Mouse (Mus musculus): ENCODE results near the gene Hibadh.

DNA sequence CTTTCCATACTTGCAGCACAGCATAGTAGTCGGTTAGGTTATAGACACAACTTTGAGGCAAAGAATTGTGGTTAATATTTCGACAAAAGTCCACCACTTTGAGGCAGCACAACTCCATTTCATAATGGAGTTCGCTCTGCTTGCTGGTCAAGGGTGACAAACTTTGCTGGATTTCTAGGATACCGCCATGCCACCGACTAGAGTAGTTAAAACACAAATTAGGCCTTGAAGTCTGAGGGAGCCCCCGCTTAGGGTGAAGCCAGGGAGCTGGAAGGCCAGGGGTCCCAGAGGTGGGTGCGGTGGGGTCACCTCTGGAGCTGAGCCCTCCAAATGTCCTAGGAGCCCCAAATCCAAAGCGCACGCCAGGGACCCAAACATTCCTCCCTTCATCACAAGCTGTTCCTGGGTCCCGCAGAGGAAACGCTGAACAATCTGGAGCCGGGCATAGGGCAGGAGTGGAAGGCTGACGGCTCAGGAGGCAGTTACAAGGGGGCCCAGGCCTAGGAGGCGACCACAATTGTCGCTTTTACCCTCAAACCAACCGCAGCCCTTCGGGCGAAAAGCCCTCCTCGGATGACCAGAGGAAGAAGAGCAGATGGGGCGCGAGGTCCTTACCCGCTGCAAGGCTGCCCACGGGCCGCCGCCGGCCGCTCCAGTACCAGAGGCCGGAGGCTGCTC lies 504 bp downstream of the Hibadh start:
- TF ChIP-seq CTCF (conservative IDR thresholded peaks at IDR 0.05; ENCODE audit: low read length) (no peak), NANOG (IDR thresholded peaks at IDR 0.05; ENCODE audit: borderline replicate concordance, low read length) (no peak), POU5F1 (IDR thresholded peaks at IDR 0.05; ENCODE audit: borderline replicate concordance, low read length) (no peak)

Measured in E14TG2a.4 (cell line).